Mouse (Mus musculus): ENCODE data around the gene Ptpn12.

- no peak for TF ChIP-seq POLR2A (IDR thresholded peaks at IDR 0.05; ENCODE audit: low read depth, low read length)
- TF ChIP-seq CTCF (conservative IDR thresholded peaks at IDR 0.05 in 1 of 2, IDR thresholded peaks at IDR 0.05 in 1 of 2; ENCODE audit: low read depth in 2 of 2, low read length in 2 of 2), result no peak
- no peak for TF ChIP-seq MEF2A (IDR thresholded peaks at IDR 0.05; ENCODE audit: borderline replicate concordance, low read depth, low read length)
Observed at GRCm38 (mm10) chr5:21053571-21054307, 2.0 kb downstream of the Ptpn12 start.
